Mouse (Mus musculus): Measurements from ENCODE around the gene Nkain1.

Gene Nkain1

GRCm38 (mm10) chr4:130574048-130574413, at the start of gene Nkain1:
Gene Nkain1, minus strand, starts transcription at chr4:130574173.
- no peak for DNase-seq (ENCODE audit: low read depth, low spot score)

- DNase-seq (ENCODE audit: low read depth, low spot score) = no peak
Observed at GRCm38 (mm10) chr4:130578734-130579274, 4.8 kb upstream of the Nkain1 start.

DNA sequence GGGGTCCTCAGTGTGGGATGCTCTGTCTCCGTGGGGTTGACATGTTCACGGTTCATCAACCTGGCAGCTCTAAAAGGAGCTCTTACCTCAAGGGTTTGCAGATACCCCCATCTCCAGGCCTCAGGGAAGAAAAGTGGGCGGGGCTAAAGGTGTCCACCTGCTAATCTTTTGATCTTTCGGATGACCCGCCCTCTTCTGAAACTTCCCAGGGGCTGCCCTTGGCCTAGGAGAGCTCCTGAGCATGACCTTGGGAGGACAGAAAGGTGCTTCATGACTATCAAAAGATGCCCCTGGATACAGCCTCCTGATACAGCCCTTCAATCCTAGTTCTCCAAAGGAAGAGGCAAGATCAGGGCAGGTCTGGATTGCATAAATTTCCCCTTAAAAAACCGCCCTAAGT, 3.1 kb upstream of the Nkain1 start:
- no peak for DNase-seq (ENCODE audit: low read depth, low spot score)

- DNase-seq (ENCODE audit: low read depth, low spot score) = no peak
Observed at GRCm38 (mm10) chr4:130576247-130576931, 2.4 kb upstream of the Nkain1 start.

GRCm38 (mm10) chr4:130575533-130575932, 1.6 kb upstream of the Nkain1 start:
- no peak for DNase-seq (ENCODE audit: low read depth, low spot score)

- no peak for DNase-seq (ENCODE audit: low read depth, low spot score)
Observed at GRCm38 (mm10) chr4:130574861-130575460, 988 bp upstream of the Nkain1 start.

- DNase-seq (ENCODE audit: low read depth, low spot score) = no peak
Observed at GRCm38 (mm10) chr4:130573351-130574047, 474 bp downstream of the Nkain1 start.

DNA sequence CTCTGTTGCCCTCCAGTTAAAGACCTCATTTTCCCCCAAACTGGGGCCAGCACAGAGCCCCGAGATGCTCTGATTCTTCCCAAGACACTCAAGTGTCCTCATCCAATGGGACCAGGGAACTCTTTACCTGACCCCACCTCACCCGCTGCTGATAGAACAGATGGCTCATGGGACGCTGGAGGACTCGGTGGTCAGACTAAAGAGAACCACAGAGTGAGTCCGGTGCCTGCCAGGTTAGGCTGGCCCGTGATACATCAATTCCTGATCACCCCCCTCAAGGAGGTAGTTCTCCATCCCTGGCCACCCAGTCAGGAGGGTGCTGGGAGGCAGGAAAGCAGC, 992 bp downstream of the Nkain1 start:
- no peak for DNase-seq (ENCODE audit: low read depth, low spot score)

DNA sequence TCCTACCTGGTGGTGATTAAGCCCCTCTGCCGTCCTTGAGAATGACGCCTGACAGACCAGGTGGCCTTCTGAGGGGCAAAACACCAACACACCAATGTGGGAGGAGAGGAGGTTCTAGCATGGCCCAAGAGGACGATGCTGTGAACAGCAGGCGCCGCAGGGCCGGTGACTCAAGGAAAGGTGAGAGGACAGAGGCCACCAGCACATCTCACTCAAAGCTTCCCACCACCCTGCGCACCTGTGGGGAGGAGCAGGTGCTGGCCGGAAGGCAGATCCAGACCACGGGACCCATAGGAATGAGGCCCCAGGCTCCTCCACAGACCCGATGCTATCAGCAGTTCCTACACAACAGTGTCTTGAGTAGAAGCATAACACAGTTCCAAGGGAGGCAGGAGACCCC, 1.4 kb downstream of the Nkain1 start:
- no peak for DNase-seq (ENCODE audit: low read depth, low spot score)

DNA sequence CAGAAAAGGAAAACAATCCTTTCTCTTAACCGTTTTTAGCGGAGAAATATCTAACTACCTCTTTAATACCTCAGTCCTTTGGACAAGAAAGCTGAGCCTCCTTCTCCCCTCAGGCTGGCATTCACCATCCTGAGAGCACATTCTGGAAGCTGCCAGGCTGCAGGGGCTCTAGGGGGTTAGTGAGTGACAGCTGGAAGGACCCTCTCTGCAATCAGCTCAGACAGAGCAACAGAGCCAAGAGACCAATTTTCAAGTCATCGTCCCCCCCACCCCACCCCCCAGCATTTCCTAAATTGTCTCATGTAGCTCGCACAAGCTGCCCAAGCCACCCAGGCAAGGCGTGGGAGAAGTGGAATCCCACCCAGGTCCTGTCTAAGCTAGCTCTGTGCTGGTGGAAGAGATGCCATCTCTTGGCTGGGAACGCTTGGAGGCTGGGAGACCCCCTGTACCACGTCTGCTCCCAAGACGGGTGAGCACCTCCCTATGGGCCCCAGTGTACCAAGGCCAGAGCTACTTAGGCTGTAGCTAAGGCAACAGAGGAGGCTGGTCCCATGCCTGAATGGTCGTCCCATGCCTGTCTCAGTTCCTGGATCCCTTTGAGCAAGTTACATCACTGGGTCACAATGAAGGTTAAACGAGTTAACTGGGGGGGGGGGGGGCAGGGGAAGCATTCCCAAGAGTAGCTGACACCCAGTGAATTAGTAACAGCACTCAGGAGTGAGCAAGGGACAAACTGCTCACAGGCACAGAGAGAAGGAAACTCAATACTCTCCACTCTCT, 2.8 kb downstream of the Nkain1 start:
- DNase-seq (ENCODE audit: low read depth, low spot score) = no peak

DNA sequence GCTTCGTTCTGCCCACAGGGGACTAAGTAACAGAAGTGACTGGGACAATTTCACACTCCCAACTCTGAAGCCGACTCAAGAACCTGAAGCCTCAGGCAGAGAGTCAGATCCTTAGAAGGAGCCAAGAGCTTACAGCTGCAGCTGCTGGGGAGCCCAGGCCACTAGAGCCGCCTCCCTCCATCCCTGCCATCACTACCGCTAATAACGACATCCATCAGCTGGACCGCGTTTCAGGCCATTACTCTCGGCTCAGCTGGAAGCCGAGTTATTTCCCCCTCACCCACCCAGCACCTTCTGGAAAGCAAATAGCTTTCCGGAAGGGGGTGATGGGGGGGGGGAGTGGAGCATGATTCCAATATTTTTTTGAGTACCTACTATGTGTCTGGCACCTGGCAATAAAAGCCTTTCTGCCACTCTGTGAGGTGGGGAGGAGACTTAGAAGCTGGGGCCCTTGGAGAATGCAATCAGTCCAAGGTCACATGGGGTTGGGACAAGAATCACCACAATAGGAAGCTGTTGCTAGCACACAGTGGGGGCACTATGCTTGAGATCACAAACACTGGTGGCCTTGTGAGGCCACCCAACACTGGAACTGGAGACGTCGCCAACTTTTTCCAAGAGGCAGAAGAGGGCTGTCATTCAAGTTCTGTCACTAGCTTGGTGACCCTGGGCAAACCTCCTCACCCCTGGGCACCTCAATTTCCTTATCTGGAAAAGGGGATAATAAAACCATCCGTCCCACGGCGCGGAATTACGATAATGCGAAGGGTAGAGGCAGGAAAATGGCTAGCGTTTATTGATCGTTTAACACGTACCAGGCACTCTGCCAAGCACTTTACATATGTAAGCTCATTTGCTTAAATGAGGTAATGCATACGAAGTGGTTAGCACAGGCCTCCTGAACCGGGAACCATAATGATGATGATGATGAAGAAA, 5.7 kb downstream of the Nkain1 start:
- no peak for DNase-seq (ENCODE audit: low read depth, low spot score)

DNA sequence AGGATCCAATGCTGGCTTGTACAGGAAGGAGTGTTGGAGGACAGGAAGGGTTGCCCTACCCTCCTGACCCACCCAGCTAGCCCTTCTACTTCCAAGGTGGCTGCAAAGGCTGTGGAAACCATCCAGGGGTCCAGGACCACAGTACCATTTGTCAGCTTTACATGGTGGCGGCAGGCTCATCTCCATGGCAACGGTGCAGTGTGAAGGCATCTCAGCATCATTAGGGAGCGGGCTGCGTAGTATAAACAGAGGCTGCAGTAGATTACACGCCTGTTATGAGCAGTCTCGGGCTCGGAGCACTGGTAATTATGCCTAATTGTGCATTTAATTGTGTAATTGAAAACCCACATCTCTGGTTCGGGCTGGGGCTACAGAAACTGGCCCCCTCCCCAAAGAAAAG, 10.2 kb downstream of the Nkain1 start:
- no peak for DNase-seq (ENCODE audit: low read depth, low spot score)

DNA sequence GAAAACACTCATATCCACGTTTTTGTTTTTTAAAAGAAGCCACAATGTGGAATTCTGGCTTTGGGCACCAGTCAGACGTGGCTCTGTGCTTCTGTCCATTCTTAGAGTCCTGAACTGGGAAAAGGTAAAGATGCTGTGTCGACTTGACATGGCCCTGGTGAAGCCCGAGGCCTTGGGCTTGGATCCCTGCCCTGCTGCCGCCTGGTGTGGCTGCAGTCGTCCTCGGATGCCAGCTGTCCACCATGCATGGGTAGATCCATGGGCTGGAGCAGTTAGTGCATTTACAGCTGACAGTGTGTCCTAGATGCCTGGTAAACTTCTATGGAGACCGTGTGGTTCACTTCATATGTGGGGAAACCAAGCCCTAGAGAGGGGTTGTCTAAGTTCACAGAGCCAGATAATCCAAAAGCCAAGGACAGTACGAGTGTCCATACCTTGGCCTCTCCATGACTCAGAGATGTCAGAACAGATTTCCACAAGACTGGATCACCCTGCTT, 10.7 kb downstream of the Nkain1 start:
- DNase-seq (ENCODE audit: low read depth, low spot score) = no peak

- no peak for DNase-seq (ENCODE audit: low read depth, low spot score)
Observed at GRCm38 (mm10) chr4:130560576-130561310, 13.2 kb downstream of the Nkain1 start.

DNA sequence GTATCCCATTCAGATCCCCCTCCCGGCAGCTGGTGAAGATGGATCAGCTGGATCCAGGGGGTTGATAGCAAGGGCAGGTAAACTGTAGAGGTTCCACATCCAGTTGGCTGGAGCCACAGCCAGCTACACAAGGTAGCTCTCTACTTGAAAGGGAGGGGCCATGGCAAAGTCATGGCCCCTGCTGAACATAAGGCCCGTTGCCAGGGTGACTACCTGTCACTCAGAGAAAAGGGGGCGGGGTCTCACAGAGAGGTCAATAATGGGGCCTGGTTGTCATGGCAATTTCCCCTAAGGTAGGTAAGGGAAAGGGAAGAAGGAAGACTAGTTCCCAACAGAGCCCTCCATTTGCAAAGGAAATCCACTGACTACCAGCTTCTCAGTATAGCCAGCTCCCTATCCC, 14.8 kb downstream of the Nkain1 start:
- no peak for DNase-seq (ENCODE audit: low read depth, low spot score)

GRCm38 (mm10) chr4:130557852-130558251, 16.1 kb downstream of the Nkain1 start:
- no peak for DNase-seq (ENCODE audit: low read depth, low spot score)

DNA sequence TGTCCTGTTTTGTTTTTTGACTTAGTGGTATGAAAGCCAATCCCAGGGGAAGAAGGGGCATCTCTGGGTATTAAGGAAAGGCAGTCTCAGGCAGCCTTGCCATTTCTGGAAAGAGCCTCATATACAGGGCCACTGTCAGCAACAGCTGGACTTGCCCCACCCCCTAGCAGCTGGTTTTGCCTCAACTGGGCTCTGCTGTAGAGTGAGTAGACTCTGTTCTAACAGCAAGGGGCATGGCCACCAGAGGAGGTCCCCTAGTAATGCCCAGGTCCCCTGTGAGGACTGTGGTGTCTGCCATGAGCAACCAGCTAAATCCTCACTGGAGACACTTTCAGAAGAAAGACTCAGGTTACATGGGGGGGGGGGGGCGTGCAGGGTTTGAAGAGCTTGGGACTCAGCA, 17.0 kb downstream of the Nkain1 start:
- DNase-seq (ENCODE audit: low read depth, low spot score) = no peak

- DNase-seq (ENCODE audit: low read depth, low spot score) = no peak
Observed at GRCm38 (mm10) chr4:130556224-130556623, 17.7 kb downstream of the Nkain1 start.

- no peak for DNase-seq (ENCODE audit: low read depth, low spot score)
Observed at GRCm38 (mm10) chr4:130553121-130553448, 20.9 kb downstream of the Nkain1 start.
